Mouse (Mus musculus): Measurements from ENCODE around the gene Pole4. TPM values are rescaled to one million over a fixed set of nuclear protein-coding genes. Genes with fewer than 3 reads are reported as not detected.

Gene Pole4
- total and polyA plus RNA-seq, 3 experiments: 49.7 to 178 (median 79.8) TPM

DNA sequence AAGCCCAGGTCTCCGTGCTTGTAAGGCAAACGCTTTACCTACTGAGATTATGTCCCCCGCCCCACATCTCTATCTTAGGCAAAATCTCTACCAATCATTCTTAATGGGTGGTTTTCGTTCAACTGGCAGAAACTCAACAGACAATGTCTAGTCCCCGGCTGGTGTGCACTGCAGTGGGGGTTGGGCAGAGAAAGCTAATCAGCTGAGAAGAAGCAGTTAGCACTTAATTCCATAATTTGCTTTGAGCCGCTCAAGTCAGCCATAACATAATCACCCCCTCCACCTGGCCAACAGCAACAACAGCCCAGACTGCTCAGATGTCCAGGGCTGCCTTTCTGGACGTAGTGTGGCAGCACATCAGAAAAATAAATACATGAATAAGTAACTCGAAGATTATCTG is 100.4 kb downstream of the Pole4 start:
- Histone ChIP-seq H3K4me3 (replicated peaks in 1 of 3; ENCODE audit: low read depth in 2 of 3, low read length in 2 of 3, poor library complexity in 1 of 3) (no peak overlapping the region), H3K4me1 (ENCODE audit: control insufficient read depth in 1 of 2, insufficient read depth in 2 of 2) (no peaks in the 10 kb centered on the region), H3K79me2 (replicated peaks; ENCODE audit: control insufficient read depth, extremely low read depth, insufficient read depth, poor library complexity, severe bottlenecking) (no peaks in the 10 kb centered on the region), H3K36me3 (replicated peaks in 1 of 2; ENCODE audit: control insufficient read depth in 1 of 2, insufficient read depth in 1 of 2, low read length in 1 of 2) (no peaks in the 10 kb centered on the region), H3K27me3 (replicated peaks) (peaks cover 14% of the 10 kb centered on the region), H3K27ac (ENCODE audit: insufficient read depth, low read depth) (no peak overlapping the region), H3K9ac (ENCODE audit: insufficient read depth, low read depth) (no peak overlapping the region), H3K9me3 (replicated peaks; ENCODE audit: low read length) (peaks cover 4% of the 10 kb centered on the region), H3K4me2 (ENCODE audit: insufficient read depth, low read depth, poor library complexity, severe bottlenecking) (no peak overlapping the region)
- dilution Hi-C loops (cut with MboI; ENCODE audit: extremely low pct_ligation_motif_present, extremely low pct_unique_long_range_greater_than_20kb, low sequenced_read_pairs) (no loop called here), in situ Hi-C loops (cut with MboI; ENCODE audit: low pct_ligation_motif_present, low pct_unique_long_range_greater_than_20kb, low sequenced_read_pairs) (no loop called here)
- no peak for DNase-seq (ENCODE audit: extremely low read depth)
- TF ChIP-seq IRF4 (IDR thresholded peaks at IDR 0.05; ENCODE audit: low read depth, low read length): no peak
- no peak for TF ChIP-seq EP300 (IDR thresholded peaks at IDR 0.05; ENCODE audit: low read length)
- no peak for TF ChIP-seq NELFE (IDR thresholded peaks at IDR 0.05; ENCODE audit: low read depth, low read length)
- no peak for TF ChIP-seq E2F4 (IDR thresholded peaks at IDR 0.05; ENCODE audit: insufficient replicate concordance, low read depth, low read length)
- no peak for TF ChIP-seq KAT2A (IDR thresholded peaks at IDR 0.05; ENCODE audit: insufficient replicate concordance, low read length)
- TF ChIP-seq CTCF (conservative IDR thresholded peaks at IDR 0.05 in 1 of 2, IDR thresholded peaks at IDR 0.05 in 1 of 2; ENCODE audit: low read depth in 2 of 2, low read length in 2 of 2): no peak
- no peak for TF ChIP-seq USF2 (conservative IDR thresholded peaks at IDR 0.05; ENCODE audit: low read depth, low read length)
- no peak for TF ChIP-seq MAX (IDR thresholded peaks at IDR 0.05; ENCODE audit: low read length)
- TF ChIP-seq MAFK (IDR thresholded peaks at IDR 0.05; ENCODE audit: insufficient replicate concordance, low read length): no peak
- TF ChIP-seq POLR2A (IDR thresholded peaks at IDR 0.05; ENCODE audit: low read depth, low read length): no peak
- TF ChIP-seq PAX5 (IDR thresholded peaks at IDR 0.05; ENCODE audit: low read length): no peak
- no peak for TF ChIP-seq MEF2A (IDR thresholded peaks at IDR 0.05; ENCODE audit: borderline replicate concordance, low read depth, low read length)
- no peak for TF ChIP-seq HCFC1 (IDR thresholded peaks at IDR 0.05; ENCODE audit: low read depth, low read length)
- no peak for TF ChIP-seq ETS1 (conservative IDR thresholded peaks at IDR 0.05; ENCODE audit: low read depth, low read length)
- no peak for TF ChIP-seq ZMIZ1 (IDR thresholded peaks at IDR 0.05; ENCODE audit: low read depth, low read length)
- no peak for TF ChIP-seq ELF1 (IDR thresholded peaks at IDR 0.05; ENCODE audit: low read depth, low read length)
- TF ChIP-seq BHLHE40 (IDR thresholded peaks at IDR 0.05; ENCODE audit: low read depth, low read length): no peak
- no peak for TF ChIP-seq MXI1 (IDR thresholded peaks at IDR 0.05; ENCODE audit: low read depth, low read length)

DNA sequence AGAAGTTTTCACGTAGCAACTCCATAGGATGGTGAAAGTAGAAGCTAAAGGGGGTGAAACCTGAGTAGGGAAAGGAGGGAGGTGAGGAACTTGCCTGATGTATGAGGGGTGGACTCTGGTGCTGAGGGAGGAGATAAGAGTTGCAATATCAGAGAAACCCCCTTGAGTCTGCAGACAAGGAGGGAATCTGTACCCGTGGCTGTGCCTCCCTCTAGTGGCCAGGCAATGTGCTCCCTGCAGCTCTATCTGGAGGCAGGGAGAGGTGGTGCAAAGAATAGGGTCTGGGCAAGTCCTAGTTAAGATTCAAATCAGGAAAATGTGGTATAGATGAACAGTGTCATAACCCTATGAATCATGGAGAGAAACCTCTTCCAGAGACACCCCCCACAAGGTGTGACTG is 101.5 kb downstream of the Pole4 start:
- dilution Hi-C loops (cut with MboI; ENCODE audit: extremely low pct_ligation_motif_present, extremely low pct_unique_long_range_greater_than_20kb, low sequenced_read_pairs): no loop called here
- H3K79me2 ChIP-seq (replicated peaks; ENCODE audit: control insufficient read depth, extremely low read depth, insufficient read depth, poor library complexity, severe bottlenecking): no peaks in the 10 kb centered on the region
- no peak overlapping the region for H3K27ac ChIP-seq (ENCODE audit: insufficient read depth, low read depth)
- no peaks in the 10 kb centered on the region for H3K36me3 ChIP-seq (replicated peaks in 1 of 2; ENCODE audit: control insufficient read depth in 1 of 2, insufficient read depth in 1 of 2, low read length in 1 of 2)
- no peak overlapping the region for H3K9ac ChIP-seq (ENCODE audit: insufficient read depth, low read depth)
- no peak for TF ChIP-seq HCFC1 (IDR thresholded peaks at IDR 0.05; ENCODE audit: low read depth, low read length)
- no peak for TF ChIP-seq KAT2A (IDR thresholded peaks at IDR 0.05; ENCODE audit: insufficient replicate concordance, low read length)
- no peak for TF ChIP-seq TBP (conservative IDR thresholded peaks at IDR 0.05; ENCODE audit: low read depth, low read length)
- no peak for TF ChIP-seq E2F4 (IDR thresholded peaks at IDR 0.05; ENCODE audit: insufficient replicate concordance, low read depth, low read length)
- TF ChIP-seq USF1 (IDR thresholded peaks at IDR 0.05; ENCODE audit: low read depth, low read length): no peak
- no peak for TF ChIP-seq PAX5 (IDR thresholded peaks at IDR 0.05; ENCODE audit: low read length)
- no peak for TF ChIP-seq ZMIZ1 (IDR thresholded peaks at IDR 0.05; ENCODE audit: low read depth, low read length)
- TF ChIP-seq CHD1 (IDR thresholded peaks at IDR 0.05; ENCODE audit: low read depth, low read length): no peak
- TF ChIP-seq ELF1 (IDR thresholded peaks at IDR 0.05; ENCODE audit: low read depth, low read length): no peak
- TF ChIP-seq POLR2A (IDR thresholded peaks at IDR 0.05; ENCODE audit: low read depth, low read length): no peak
- TF ChIP-seq RAD21 (IDR thresholded peaks at IDR 0.05; ENCODE audit: low read depth, low read length): peak; percentile 78
- TF ChIP-seq BHLHE40 (IDR thresholded peaks at IDR 0.05; ENCODE audit: low read depth, low read length): no peak
- TF ChIP-seq MAX (IDR thresholded peaks at IDR 0.05; ENCODE audit: low read length): no peak
- TF ChIP-seq ZKSCAN1 (IDR thresholded peaks at IDR 0.05; ENCODE audit: borderline replicate concordance, low read depth, low read length): no peak
- TF ChIP-seq CTCF (conservative IDR thresholded peaks at IDR 0.05 in 1 of 2, IDR thresholded peaks at IDR 0.05 in 1 of 2; ENCODE audit: low read depth in 2 of 2, low read length in 2 of 2): peak; percentile 16 to 86; a peak in 2 of 4 replicates
- no peak for TF ChIP-seq NRF1 (IDR thresholded peaks at IDR 0.05; ENCODE audit: low read depth, low read length)
- no peak for TF ChIP-seq NELFE (IDR thresholded peaks at IDR 0.05; ENCODE audit: low read depth, low read length)
- TF ChIP-seq JUND (conservative IDR thresholded peaks at IDR 0.05; ENCODE audit: low read depth, low read length): no peak
- peak; percentile 70 for TF ChIP-seq SMC3 (IDR thresholded peaks at IDR 0.05; ENCODE audit: low read depth, low read length)
- no peak for TF ChIP-seq JUN (IDR thresholded peaks at IDR 0.05; ENCODE audit: insufficient read depth, low read depth, low read length)
- peaks cover 25% of the 10 kb centered on the region for H3K27me3 ChIP-seq (replicated peaks)
- in situ Hi-C loops (cut with MboI; ENCODE audit: low pct_ligation_motif_present, low pct_unique_long_range_greater_than_20kb, low sequenced_read_pairs): no loop called here
- H3K4me2 ChIP-seq (ENCODE audit: insufficient read depth, low read depth, poor library complexity, severe bottlenecking): no peak overlapping the region
- H3K9me3 ChIP-seq (replicated peaks; ENCODE audit: low read length): no peaks in the 10 kb centered on the region
- peak; percentile 42 for DNase-seq (ENCODE audit: extremely low read depth)
- no peaks in the 10 kb centered on the region for H3K4me1 ChIP-seq (ENCODE audit: control insufficient read depth in 1 of 2, insufficient read depth in 2 of 2)
- no peak overlapping the region for H3K4me3 ChIP-seq (replicated peaks in 1 of 3; ENCODE audit: low read depth in 2 of 3, low read length in 2 of 3, poor library complexity in 1 of 3)
